Mouse (Mus musculus) forebrain, embryonic 10.5 days (tissue): ENCODE results near the gene Zmpste24. TPM values are rescaled to one million over a fixed set of nuclear protein-coding genes. Genes with fewer than 3 reads are reported as not detected.
A peak's percentile ranks its signal among the peaks of the same experiment; 100 is the strongest.

ENCODE experiments used
- DNase-seq: peaks from one replicate; pipeline ENCODE4 v3.0.0-alpha.2; 2017; ENCODE audit warnings: low spot score; ENCODE audit errors: extremely low spot score
- H3K27ac ChIP-seq: fragments of 300-500 bp; sonication (generic); 2 replicates; pipeline ENCODE4 v1.5.1; 2016; ENCODE audit warnings: mild to moderate bottlenecking
- H3K27me3 ChIP-seq: fragments of 300-500 bp; sonication (generic); 2 replicates; pipeline ENCODE4 v1.6.1; 2016; ENCODE audit warnings: mild to moderate bottlenecking; ENCODE audit not compliant: poor library complexity, severe bottlenecking
- H3K36me3 ChIP-seq: fragments of 300-500 bp; sonication (generic); replicated peaks from 2 replicates; pipeline ENCODE4 v1.6.1; 2016; ENCODE audit warnings: mild to moderate bottlenecking, moderate library complexity
- H3K4me1 ChIP-seq: fragments of 300-500 bp; sonication (generic); 2 replicates; pipeline ENCODE4 v1.6.1; 2016
- H3K4me3 ChIP-seq: fragments of 300-500 bp; sonication (generic); 2 replicates; pipeline ENCODE4 v1.5.1; 2016; ENCODE audit warnings: mild to moderate bottlenecking, moderate library complexity
- H3K9me3 ChIP-seq: fragments of 300-500 bp; sonication (generic); 2 replicates; pipeline ENCODE4 v1.6.1; 2016; ENCODE audit warnings: mild to moderate bottlenecking, moderate library complexity
- whole genome bisulfite sequencing: fragments of 180-500 bp; shearing (Covaris S2); methylation state at CpG from one replicate; pipeline ENCODE4 v1.1.7; 2016; 5-methylcytosine and 5-hydroxymethylcytosine counted together
- polyA plus RNA-seq: library from polyadenylated mRNA; unstranded; fragments of >200 nt; fragmentation: Nextera tagmentation; extraction: Ambion mirVana; gene quantifications from 2 replicates; pipeline ENCODE4 v1.2.1, GENCODE M21; 2016

Zmpste24 gene
- polyA plus RNA-seq, 1 experiment from 2014 or later = 33.8 TPM

DNA sequence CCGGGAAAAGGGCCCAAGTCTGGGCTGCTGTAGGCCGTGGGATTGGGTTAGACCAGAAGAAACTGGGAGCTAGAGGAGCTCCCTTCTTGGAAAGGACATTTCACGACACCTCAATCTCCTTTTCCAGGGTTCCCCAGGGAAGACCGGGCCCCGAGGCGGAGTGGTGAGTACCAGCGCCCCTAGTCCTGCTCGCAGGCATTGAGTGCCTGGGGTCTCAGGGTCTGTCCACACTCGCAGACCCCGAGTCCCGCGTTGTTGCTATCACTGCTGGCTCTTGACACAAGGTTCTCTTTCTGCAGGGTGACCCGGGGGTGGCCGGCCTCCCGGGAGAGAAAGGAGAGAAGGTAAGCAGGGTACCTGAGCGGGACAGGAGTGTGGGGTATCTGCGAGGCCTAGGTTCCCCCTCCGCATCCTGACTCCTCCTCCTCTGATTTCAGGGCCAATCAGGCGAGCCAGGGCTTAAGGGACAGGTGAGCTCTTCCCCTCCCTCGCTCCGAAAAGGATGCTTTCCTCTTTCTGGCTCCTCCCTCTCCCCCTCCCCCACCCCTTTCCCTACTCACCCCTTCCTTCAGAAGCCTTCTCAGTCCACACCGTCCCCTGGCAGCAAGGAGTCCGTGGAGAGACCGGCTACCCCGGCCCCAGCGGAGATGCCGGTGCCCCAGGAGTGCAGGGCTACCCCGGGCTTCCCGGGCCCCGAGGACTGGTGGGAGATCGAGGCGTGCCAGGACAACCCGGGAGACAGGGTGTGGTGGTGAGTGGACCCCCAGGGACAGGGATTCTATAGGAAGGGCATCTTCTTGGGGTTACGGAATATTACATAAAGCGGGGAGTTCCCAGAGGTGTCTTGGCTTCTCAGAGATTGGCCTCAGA lies 45.4 kb downstream of the Zmpste24 start:
- Histone ChIP-seq H3K36me3 (no peaks in the 10 kb centered on the region; the same call in 1 of the 2 replicates), H3K27me3 (peaks cover 38% of the 10 kb centered on the region), H3K27ac (peak overlapping the region; percentile 44; the same call in 1 of the 2 replicates), H3K4me1 (peaks cover 17% of the 10 kb centered on the region), H3K4me3 (peak overlapping the region; percentile 42), H3K9me3 (no peaks in the 10 kb centered on the region)
- 6% methylated on average over 35 of the region's 35 CpGs for WGBS
- no peak for DNase-seq

DNA sequence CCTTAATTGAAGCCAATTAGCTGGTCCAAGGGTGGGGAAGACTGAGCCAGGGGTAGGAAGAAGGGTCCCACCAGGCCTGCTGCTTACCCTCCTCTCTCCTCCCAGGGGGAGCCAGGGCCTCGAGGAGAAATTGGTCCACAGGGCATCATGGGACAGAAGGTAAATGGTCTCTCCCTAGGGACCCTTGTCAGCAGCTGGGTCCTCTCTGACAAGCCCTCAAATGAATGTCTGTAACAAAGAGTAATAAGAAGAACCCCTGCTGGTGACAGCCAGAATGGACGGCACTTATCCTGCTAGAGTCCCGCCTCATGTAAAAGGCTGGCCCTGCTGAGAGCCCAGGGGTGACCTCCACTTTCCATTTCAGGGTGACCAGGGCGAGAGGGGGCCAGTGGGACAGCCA lies 46.2 kb downstream of the Zmpste24 start:
- DNase-seq = no peak
- Histone ChIP-seq H3K27ac (peak overlapping the region; percentile 44; the same call in 1 of the 2 replicates), H3K4me3 (no peak overlapping the region), H3K27me3 (peaks cover 38% of the 10 kb centered on the region), H3K4me1 (peaks cover 17% of the 10 kb centered on the region), H3K36me3 (no peaks in the 10 kb centered on the region), H3K9me3 (no peaks in the 10 kb centered on the region)
- WGBS = 20% methylated on average over 4 of the region's 4 CpGs

DNA sequence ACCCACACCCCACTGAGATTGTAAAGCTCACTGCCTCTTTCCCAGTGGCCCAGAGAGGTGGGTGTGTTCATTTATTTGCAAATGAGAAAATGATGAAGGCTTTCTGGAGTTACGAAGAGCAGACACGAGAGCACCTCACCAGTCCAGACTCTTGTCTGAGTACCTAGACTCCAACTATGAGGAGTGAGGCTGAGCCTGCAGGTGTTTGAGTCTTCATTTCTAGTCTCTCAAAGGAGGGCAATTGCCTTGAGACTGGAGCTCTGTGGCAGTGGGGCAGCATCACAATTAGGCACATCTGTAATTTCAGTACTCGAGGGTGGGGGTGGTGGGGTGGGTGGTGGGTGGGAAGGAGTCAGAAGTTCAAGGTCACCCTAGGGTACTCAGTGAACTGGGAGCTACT lies 55.1 kb downstream of the Zmpste24 start:
- Histone ChIP-seq H3K9me3 (no peaks in the 10 kb centered on the region), H3K4me3 (no peak overlapping the region), H3K36me3 (no peaks in the 10 kb centered on the region), H3K27ac (peak overlapping the region; percentile 68; the same call in 1 of the 2 replicates), H3K27me3 (peaks cover 30% of the 10 kb centered on the region), H3K4me1 (peaks cover 39% of the 10 kb centered on the region)
- WGBS = 67% methylated on average over 3 of the region's 3 CpGs
- no peak for DNase-seq

DNA sequence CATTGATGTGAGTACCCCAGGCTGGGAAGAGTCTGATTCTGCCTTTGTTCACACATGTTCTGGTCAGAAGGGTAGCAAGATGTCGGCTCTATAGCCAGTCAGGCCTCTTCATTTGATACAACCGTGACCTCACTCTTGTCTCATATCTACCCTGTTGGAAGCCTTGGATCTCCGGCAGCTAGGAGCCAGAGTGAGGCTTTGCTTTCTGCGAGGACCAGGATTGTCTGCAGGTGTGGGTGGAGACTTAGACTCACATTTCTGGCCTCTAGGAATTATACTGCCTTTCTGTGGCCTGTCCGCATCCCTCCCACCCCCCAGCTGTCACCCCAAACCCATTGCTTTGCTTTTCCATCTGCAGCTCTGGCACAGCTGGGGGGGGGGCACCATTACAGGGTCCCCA lies 55.6 kb downstream of the Zmpste24 start:
- peaks cover 39% of the 10 kb centered on the region for H3K4me1 ChIP-seq
- 58% methylated on average over 5 of the region's 5 CpGs for WGBS
- H3K36me3 ChIP-seq = no peaks in the 10 kb centered on the region
- H3K27ac ChIP-seq = peak overlapping the region; percentile 68
- no peaks in the 10 kb centered on the region for H3K9me3 ChIP-seq
- peaks cover 34% of the 10 kb centered on the region for H3K27me3 ChIP-seq
- DNase-seq = no peak
- H3K4me3 ChIP-seq = no peak overlapping the region

DNA sequence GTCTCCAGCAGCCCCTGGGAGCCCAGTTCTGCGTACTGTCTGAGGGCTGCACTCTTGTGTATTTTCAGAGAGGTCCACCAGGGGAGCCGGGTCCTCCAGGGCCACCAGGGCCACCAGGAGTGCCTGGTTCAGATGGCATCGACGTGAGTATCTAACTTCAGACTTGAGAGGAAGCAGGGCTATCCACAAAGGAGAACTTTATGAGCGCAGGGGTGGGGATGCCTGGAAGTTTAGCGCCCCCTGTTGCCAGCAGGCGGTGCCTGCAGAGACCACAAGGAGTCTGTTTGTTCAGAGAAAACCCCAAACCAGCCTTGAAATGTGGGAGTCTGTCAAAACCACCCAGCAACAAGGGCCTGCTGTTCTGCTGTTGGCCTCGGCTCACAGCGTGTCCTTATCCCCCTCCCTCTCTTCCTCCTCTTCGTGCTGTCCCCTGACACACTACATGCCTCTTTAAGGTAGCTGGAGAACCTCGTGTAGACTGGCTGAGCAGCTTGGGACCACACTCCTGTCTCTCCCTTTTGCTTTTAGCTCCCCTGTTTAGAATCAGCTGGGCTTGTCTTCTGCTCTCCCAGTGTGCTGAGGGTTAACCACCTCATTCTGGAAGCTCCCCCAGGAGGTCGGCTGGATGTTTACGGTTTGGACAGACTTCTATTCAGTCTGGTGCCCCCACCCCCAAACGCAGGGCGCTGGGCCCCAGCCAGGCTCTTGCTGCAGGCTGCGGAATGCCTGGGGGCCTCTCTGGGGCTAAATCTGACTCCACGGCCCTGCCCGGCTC lies 57.0 kb downstream of the Zmpste24 start:
- Histone ChIP-seq H3K27ac (peak overlapping the region; percentile 82), H3K27me3 (peaks cover 34% of the 10 kb centered on the region), H3K36me3 (no peaks in the 10 kb centered on the region), H3K4me1 (peaks cover 39% of the 10 kb centered on the region), H3K9me3 (no peaks in the 10 kb centered on the region), H3K4me3 (peak overlapping the region; percentile 19; the same call in 1 of the 2 replicates)
- 9% methylated on average over 18 of the region's 18 CpGs for WGBS
- peak; percentile 73 for DNase-seq

DNA sequence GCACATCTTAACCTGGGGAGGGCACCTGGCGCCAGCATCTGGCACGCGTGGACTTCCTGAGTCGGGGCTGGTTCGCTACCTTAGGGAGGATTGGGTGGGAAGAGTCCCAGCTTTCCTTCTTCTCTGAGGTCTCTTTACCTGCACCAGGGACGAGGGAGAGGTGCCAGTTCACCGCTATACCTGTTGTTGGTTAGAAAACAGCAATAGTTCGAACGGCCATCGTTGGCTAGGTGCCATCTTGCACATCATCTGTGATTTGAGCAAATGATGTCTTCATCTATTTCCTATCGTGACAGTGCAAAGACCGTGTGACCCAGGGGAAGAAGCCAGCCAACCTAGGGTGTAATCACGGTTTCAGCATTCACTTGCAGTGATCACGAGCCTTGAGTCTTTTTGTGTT lies 57.7 kb downstream of the Zmpste24 start:
- H3K9me3 ChIP-seq = no peaks in the 10 kb centered on the region
- peak overlapping the region; percentile 50 for H3K4me3 ChIP-seq
- DNase-seq = no peak
- no peaks in the 10 kb centered on the region for H3K36me3 ChIP-seq
- WGBS = 62% methylated on average over 14 of the region's 14 CpGs
- H3K4me1 ChIP-seq = peaks cover 39% of the 10 kb centered on the region
- H3K27ac ChIP-seq = peak overlapping the region; percentile 82
- H3K27me3 ChIP-seq = peaks cover 34% of the 10 kb centered on the region

DNA sequence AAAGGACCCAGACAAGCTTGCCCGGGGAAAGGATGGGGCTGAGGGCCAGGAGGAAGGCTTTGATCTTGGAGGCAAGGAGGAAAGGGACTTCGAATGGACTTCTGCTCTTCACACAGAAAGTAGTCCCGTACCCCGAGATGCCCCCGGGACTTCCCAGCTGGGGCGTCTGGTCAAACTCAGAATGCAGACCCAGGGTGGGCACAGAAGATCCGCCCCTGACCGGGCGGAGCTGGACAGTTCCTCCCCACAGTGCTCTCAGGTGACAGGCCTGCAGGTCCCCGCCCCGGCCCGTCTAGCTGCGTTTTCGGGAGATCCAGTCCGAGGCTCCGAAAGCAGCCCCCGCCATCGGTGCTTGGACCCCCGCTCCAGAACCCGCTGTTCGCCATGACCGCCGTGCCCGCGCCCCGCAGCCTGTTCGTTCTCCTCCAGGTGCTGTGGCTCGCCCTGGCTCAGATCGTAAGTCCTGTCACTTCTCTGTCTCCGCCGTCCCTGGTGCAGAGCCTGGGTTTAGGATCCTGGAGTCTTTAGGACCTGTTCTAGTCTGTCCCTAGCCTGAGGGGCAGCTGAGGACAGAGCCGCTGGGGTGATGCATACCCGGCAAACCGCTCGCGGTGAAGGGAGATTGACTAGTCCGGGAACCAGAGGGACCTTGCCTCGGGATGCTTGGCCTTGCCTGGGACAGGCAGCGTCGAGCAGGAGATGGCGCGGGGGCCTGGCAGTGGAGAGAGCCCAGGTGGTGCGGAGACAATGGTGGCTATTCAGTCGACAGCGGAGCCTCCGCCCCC lies 58.5 kb downstream of the Zmpste24 start, which contains the start of gene Col9a2:
Gene Col9a2 (plus strand): TSS at position 55 of the 785 bp plus-strand sequence.
- Histone ChIP-seq H3K9me3 (no peaks in the 10 kb centered on the region), H3K27ac (peak within 1 kb of the TSS; percentile 63), H3K4me3 (peak within 1 kb of the TSS; percentile 50), H3K4me1 (peaks cover 39% of the 10 kb centered on the region), H3K36me3 (no peaks in the 10 kb centered on the region), H3K27me3 (peaks cover 34% of the 10 kb centered on the region)
- WGBS = 3% methylated on average over 46 of the region's 46 CpGs
- peak; percentile 49 for DNase-seq

DNA sequence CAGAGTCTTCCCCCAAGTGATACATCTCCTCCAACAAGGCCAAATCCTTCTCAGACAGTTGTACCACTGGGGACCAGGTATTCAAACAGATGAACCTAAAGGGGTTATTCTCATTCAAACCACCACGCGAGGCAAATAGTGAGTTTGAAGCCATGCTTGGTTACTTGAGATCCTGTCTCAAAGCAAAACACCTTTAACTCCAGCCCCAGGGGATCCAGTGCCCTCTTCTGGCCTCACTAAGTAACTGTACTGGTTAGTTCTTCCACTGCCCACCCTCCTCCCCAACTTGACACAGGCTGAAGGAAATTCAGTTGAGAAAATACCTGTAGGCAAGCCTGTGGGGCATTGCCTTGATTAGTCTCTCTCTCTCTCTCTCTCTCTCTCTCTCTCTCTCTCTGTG lies 65.0 kb downstream of the Zmpste24 start:
- H3K27ac ChIP-seq = no peak overlapping the region
- H3K27me3 ChIP-seq = peaks cover 5% of the 10 kb centered on the region
- H3K9me3 ChIP-seq = no peaks in the 10 kb centered on the region
- no peak overlapping the region for H3K4me3 ChIP-seq
- no peak for DNase-seq
- H3K4me1 ChIP-seq = no peaks in the 10 kb centered on the region
- no peaks in the 10 kb centered on the region for H3K36me3 ChIP-seq
- 87% methylated on average over 2 of the region's 2 CpGs for WGBS

DNA sequence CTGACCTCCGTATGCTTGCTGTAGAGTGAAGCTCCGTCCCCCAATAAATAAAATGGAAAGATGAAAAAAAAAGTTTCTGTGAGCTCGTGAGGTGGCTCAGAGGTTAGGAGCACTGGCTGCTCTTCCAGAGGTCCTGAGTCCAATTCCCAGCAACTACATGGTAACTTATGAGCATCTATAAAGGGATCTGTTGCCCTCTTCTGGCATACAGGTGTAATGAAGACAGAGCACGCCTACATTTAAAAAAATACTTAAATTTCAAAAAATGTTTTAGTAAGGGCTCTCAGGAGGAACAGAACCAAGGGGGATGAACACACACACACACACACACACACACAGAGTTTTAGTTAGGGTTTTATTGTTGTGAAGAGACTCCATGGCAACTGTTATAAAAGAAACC lies 66.6 kb downstream of the Zmpste24 start:
- Histone ChIP-seq H3K4me3 (no peak overlapping the region), H3K4me1 (no peaks in the 10 kb centered on the region), H3K27me3 (no peaks in the 10 kb centered on the region), H3K27ac (no peak overlapping the region), H3K9me3 (no peaks in the 10 kb centered on the region), H3K36me3 (no peaks in the 10 kb centered on the region)
- WGBS = 61% methylated on average over 4 of the region's 4 CpGs
- no peak for DNase-seq

DNA sequence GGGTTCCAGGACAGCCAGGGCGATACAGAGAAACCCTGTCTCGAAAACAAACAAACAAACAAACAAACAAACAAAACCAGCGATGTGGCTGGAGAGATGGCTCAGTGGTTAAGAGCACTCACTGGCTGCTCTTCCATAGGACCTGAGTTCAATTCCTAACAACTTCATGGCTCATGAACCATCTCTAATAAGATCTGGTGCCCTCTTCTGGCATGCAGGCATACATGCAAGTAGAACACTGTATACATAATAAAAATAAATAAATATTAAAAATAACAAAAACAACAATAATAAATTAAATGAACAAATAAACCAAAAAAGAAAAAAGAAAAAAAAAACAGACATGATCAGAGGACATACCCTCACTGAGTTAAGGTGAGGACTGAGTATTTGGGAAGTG lies 68.4 kb downstream of the Zmpste24 start:
- H3K9me3 ChIP-seq = no peaks in the 10 kb centered on the region
- H3K4me3 ChIP-seq = no peak overlapping the region
- no peak overlapping the region for H3K27ac ChIP-seq
- no peaks in the 10 kb centered on the region for H3K36me3 ChIP-seq
- WGBS = 74% methylated on average over 3 of the region's 3 CpGs
- H3K27me3 ChIP-seq = no peaks in the 10 kb centered on the region
- no peak for DNase-seq
- no peaks in the 10 kb centered on the region for H3K4me1 ChIP-seq

DNA sequence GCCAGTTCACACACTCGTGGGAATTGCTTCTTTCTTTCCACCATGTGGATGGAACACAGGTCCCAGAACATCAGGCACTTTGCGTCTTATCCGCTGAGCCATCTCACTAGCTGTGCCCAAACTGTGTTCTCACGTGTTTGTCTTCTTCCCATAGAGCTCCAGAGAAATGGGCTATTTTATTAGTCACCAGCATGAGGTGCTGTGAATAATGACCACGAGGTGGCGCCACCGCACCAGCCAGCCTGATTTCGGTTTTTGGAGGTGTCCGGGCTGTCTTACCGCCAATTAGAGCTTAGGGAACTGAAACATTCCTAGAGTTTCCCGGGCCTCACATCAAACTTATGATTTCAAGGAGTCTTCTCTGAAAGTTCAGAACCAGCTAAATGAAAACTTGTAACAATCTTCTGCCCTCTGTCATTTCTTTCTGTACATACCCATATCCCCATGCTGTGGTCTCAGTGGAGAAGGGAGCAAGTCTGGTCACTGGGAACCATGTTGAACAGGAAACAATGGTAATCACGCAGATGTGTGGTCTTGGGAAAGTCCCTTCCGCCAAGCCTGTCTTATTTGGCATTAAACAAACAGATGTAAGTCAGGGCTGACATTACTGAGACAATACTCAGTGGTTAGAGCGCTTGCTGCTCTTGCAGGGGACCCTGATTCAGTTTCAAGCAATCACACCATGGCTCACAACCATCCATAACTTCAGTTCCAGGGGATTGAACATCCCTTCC lies 69.2 kb downstream of the Zmpste24 start:
- Histone ChIP-seq H3K9me3 (no peaks in the 10 kb centered on the region), H3K27ac (no peak overlapping the region), H3K4me3 (no peak overlapping the region), H3K27me3 (no peaks in the 10 kb centered on the region), H3K4me1 (no peaks in the 10 kb centered on the region), H3K36me3 (no peaks in the 10 kb centered on the region)
- peak; percentile 73 for DNase-seq
- WGBS = 28% methylated on average over 14 of the region's 14 CpGs

DNA sequence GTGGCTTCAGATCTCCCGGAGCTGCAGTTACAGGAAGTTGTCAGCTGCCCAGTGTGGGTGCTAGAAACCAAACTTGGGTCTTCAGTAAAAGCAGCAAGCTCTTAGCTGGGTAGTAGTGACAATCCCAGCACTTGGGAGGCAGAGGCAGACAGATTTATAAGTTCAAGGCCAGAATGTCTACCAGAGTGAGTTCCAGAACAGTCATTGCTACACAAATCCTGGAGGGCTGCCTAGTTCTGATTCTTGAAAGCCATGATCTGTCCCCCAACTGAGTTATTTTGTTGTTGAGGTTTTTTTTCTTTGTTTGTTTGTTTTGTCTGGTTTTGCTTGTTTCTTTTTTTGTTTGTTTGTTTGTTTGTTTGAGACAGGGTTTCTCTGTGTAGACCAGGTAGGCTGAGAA lies 69.9 kb downstream of the Zmpste24 start:
- Histone ChIP-seq H3K9me3 (no peaks in the 10 kb centered on the region), H3K27me3 (no peaks in the 10 kb centered on the region), H3K4me1 (no peaks in the 10 kb centered on the region), H3K36me3 (no peaks in the 10 kb centered on the region), H3K4me3 (no peak overlapping the region), H3K27ac (no peak overlapping the region)
- no peak for DNase-seq
- WGBS = 79% methylated on average over 1 of the region's 1 CpGs
